Mouse (Mus musculus): ENCODE measurements around the gene Gm6525.

The Gm6525 gene

DNA sequence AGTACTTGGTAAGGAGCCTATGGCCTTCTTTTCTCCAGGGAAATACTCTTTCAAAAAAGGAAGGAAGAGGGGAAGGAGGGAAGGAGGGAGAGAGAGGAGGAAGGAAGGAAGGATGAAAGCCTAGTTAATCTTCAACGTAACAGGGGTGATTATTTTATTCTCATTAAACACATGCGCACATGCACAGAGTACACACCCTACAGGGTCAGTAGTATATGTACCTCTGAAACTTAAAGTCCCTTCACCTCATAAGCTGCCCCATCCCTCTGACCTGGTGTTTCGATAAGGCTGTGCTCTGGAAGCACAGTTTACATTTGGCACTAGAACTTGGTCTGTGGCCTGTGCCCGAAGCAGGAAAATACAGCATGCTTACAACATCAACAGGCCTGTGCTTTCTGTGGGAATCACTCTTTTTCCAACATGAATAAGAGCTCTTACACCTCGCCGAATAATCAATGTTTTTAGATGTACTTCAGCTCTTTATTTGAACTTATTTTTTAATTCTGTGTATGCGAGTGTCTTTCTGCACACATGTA, 37.5 kb downstream of the Gm6525 start:
- no peak for ATAC-seq (ENCODE audit: low TSS enrichment)

DNA sequence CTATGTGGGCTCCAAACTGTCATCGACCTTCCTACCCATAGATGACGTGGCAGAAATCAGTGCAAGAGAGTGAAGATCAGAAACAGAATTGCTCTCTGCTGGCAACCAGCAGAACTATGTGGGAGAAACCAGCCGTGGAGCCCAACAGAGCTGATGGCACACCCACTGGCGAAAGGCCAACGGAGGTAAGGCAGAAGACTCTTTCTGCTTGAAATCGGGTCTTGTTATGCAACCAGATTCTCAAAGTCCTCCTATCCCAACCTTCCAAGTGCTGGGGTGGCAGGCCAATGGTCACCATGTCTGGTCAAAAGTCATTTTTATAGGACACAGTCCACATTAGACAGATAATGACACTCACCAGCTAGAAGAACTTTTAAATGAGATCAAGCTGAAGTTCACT, 40.6 kb downstream of the Gm6525 start:
- ATAC-seq (ENCODE audit: low TSS enrichment), result peak; percentile 38

- ATAC-seq (ENCODE audit: low TSS enrichment), result peak; percentile 8; the same call in 1 of the 2 replicates
Observed at GRCm38 (mm10) chr3:84215253-84215652, 41.3 kb downstream of the Gm6525 start.

DNA sequence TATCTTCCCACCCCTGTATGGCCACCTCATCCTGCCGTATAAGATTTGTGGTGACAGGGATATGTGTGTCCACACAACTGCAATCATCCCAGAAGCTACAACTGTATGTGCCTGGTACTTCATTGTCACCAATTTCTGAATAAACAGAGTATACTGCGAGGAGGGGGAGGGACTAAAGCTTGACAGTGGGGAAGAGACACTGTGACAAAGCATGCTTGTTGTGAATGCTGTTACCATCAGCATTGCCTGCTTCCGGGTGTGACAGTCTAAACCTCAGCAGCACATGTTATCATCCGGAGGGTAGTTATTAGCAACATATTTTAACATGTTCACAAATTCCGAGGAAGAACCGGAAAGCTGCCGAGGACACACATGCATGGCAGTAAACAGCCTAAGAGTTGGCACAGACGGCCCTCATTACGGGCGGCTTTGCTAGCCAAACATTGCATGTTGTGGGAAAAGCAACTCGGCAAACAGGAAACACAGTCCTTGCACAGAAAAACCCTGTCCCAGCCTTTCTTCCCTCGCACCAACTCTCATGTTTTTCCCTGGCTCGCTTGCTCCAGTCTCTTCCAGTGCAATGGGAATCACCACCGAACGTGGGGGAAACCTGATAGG, 41.9 kb downstream of the Gm6525 start:
- ATAC-seq (ENCODE audit: low TSS enrichment), result no peak

- ATAC-seq (ENCODE audit: low TSS enrichment), result peak; percentile 29; the same call in 1 of the 2 replicates
Observed at GRCm38 (mm10) chr3:84217118-84217960, 43.4 kb downstream of the Gm6525 start.

- ATAC-seq (ENCODE audit: low TSS enrichment), result 0 out of 2 replicates have a peak, but pooled peaks have one; percentile 1
Observed at GRCm38 (mm10) chr3:84217961-84218351, 44.1 kb downstream of the Gm6525 start.

GRCm38 (mm10) chr3:84218498-84218897, 44.6 kb downstream of the Gm6525 start:
- ATAC-seq (ENCODE audit: low TSS enrichment), result no peak

GRCm38 (mm10) chr3:84219166-84219710, 45.3 kb downstream of the Gm6525 start:
- no peak for ATAC-seq (ENCODE audit: low TSS enrichment)

DNA sequence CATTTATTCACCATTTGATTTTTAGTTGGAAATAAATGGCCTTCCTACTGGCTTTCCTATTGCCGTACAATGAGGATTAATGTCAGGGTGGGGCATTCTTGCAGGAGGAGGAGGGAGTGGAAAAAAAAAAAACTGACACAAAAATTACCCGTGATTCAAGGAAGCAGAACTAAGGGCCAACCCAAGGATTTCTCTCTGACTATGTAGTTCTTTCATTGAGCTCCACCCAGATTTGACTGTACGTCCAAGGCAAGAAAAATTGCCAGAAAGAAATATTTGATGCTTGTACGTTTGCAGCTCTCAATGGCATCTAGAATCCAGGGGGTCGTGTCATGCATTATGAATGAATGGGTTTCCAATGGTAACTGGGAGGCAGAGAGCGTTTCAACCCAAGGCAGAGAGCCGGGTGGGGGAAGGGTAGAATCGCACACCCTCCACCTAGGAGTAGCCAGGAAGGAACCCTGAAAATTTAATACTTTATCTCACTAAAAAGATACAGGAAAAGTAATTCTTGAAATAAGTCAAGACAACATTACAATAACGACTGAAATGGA, 45.9 kb downstream of the Gm6525 start:
- ATAC-seq (ENCODE audit: low TSS enrichment), result no peak

DNA sequence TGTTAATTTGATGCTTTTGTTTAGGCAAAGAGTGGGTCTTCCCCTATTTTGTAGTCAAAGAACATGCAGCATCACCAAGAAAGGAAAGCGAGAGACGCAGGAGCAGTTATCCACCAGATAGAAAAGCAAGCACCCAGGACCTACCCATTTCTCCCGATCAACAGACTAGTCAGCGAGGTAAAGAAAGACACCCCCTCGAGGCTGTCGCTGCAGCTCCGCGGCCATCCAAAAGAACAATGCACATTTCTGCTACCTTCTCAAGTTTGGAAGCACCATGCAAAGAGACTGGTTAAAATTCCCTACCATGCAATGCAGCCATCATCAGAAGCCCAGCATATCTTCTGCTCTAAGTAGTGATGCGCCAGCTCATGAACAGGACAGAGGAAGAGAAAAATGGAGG, 46.4 kb downstream of the Gm6525 start:
- 0 out of 2 replicates have a peak, but pooled peaks have one; percentile 7 for ATAC-seq (ENCODE audit: low TSS enrichment)

DNA sequence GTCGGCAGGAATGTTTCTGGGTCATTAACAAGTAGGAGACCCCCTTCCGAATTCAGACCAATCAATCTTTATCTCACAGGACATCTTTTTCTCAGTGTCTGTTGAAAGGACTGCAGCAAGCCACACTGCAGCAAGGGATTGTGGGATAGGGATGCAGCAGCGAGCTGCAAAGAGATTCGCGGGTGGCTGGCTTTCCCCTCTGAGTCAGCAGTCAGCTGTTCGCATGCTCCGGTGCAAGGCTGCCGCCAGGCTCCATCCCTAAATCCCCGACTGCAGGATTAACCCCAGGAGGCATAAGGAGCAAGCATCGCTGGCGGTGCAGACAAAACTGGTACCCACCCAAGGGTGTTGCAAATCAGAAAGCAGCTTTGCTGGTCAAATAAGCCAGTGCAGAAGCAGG, 46.8 kb downstream of the Gm6525 start:
- peak; percentile 89 for ATAC-seq (ENCODE audit: low TSS enrichment)
